Comparison of ENCODE assay signal across 8 mouse cellular contexts in genomic region chr11:107509631-107510338, GRCm38 (mm10). TPM values are rescaled to one million over a fixed set of nuclear protein-coding genes. Genes with fewer than 3 reads are reported as not detected.
DNase-seq lines count a peak whose midpoint lies in the region; ATAC-seq and TF ChIP-seq lines count a peak whose summit lies in the region.

No protein-coding gene starts in this region.

- peak; percentile 50 for DNase-seq in lung, embryonic 14.5 days
- DNase-seq in lung, postnatal 25 days (ENCODE audit: low spot score): no peak
- DNase-seq in embryonic facial prominence, embryonic 14.5 days (ENCODE audit: low spot score): peak; percentile 24
- DNase-seq in kidney, postnatal 0 days (ENCODE audit: low spot score): peak; percentile 52
- DNase-seq in urinary bladder, adult 2 months (ENCODE audit: low spot score): no peak
- no peak for DNase-seq in left cerebral cortex, postnatal 36 days (ENCODE audit: low spot score in 2 of 2)
- DNase-seq in cerebellum, postnatal 36 days: no peak

- no peaks in the 10 kb centered on the region for H3K27me3 ChIP-seq in lung, embryonic 14.5 days (ENCODE audit: insufficient read depth, low read length)
- H3K27me3 ChIP-seq in embryonic facial prominence, embryonic 14.5 days (replicated peaks; ENCODE audit: control insufficient read depth, insufficient read depth, low read length): no peaks in the 10 kb centered on the region
- no peaks in the 10 kb centered on the region for H3K27me3 ChIP-seq in kidney, postnatal 0 days (ENCODE audit: insufficient read depth, low read length)
- H3K27me3 ChIP-seq in midbrain, embryonic 15.5 days (replicated peaks): no peaks in the 10 kb centered on the region

- no peak overlapping the region for H3K27ac ChIP-seq in lung, embryonic 14.5 days (ENCODE audit: low read depth)
- no peak overlapping the region for H3K27ac ChIP-seq in embryonic facial prominence, embryonic 14.5 days (replicated peaks; ENCODE audit: low read depth, low read length)
- no peak overlapping the region for H3K27ac ChIP-seq in kidney, postnatal 0 days
- H3K27ac ChIP-seq in midbrain, embryonic 15.5 days: no peak overlapping the region

- WGBS in lung, embryonic 14.5 days: 16% methylated on average over 11 of the region's 11 CpGs
- 19% methylated on average over 11 of the region's 11 CpGs for WGBS in embryonic facial prominence, embryonic 14.5 days
- WGBS in kidney, postnatal 0 days: 20% methylated on average over 11 of the region's 11 CpGs
- WGBS in midbrain, embryonic 15.5 days: 16% methylated on average over 11 of the region's 11 CpGs

- no peak overlapping the region for H3K4me2 ChIP-seq in lung, embryonic 14.5 days
- peak overlapping the region; percentile 29 for H3K4me2 ChIP-seq in embryonic facial prominence, embryonic 14.5 days (ENCODE audit: low read depth, low read length)
- H3K4me2 ChIP-seq in kidney, postnatal 0 days (ENCODE audit: low read length): no peak overlapping the region
- 0 out of 2 replicates have a peak overlapping the region, but pooled peaks have one; percentile 11 for H3K4me2 ChIP-seq in midbrain, embryonic 15.5 days

- H3K4me1 ChIP-seq in lung, embryonic 14.5 days (ENCODE audit: insufficient read depth): no peaks in the 10 kb centered on the region
- peaks cover 8% of the 10 kb centered on the region; the same call in 1 of the 2 replicates for H3K4me1 ChIP-seq in embryonic facial prominence, embryonic 14.5 days (ENCODE audit: control insufficient read depth, insufficient read depth, low read length)
- no peaks in the 10 kb centered on the region for H3K4me1 ChIP-seq in kidney, postnatal 0 days (replicated peaks; ENCODE audit: insufficient read depth, low read length)
- peaks cover 15% of the 10 kb centered on the region for H3K4me1 ChIP-seq in midbrain, embryonic 15.5 days

- H3K36me3 ChIP-seq in lung, embryonic 14.5 days (ENCODE audit: insufficient read depth): no peaks in the 10 kb centered on the region
- no peaks in the 10 kb centered on the region for H3K36me3 ChIP-seq in embryonic facial prominence, embryonic 14.5 days (ENCODE audit: control insufficient read depth, insufficient read depth, low read length)
- no peaks in the 10 kb centered on the region for H3K36me3 ChIP-seq in kidney, postnatal 0 days (ENCODE audit: insufficient read depth, low read length)
- no peaks in the 10 kb centered on the region for H3K36me3 ChIP-seq in midbrain, embryonic 15.5 days (replicated peaks)

- intact Hi-C loops in left cerebral cortex, postnatal 36 days (cut with DNase I): loop anchor here (5.0 to 10.0 kb wide), 4 partner anchors 38 to 475 kb away; partner anchors contain the start of gene Helz

- H3K4me3 ChIP-seq in lung, embryonic 14.5 days (ENCODE audit: low read depth, low read length): no peak overlapping the region
- H3K4me3 ChIP-seq in embryonic facial prominence, embryonic 14.5 days (ENCODE audit: low read depth, low read length): no peak overlapping the region
- H3K4me3 ChIP-seq in kidney, postnatal 0 days (replicated peaks; ENCODE audit: low read depth, low read length): no peak overlapping the region
- no peak overlapping the region for H3K4me3 ChIP-seq in midbrain, embryonic 15.5 days

- H3K9me3 ChIP-seq in lung, embryonic 14.5 days (ENCODE audit: low read depth, low read length): no peaks in the 10 kb centered on the region
- no peaks in the 10 kb centered on the region for H3K9me3 ChIP-seq in embryonic facial prominence, embryonic 14.5 days (ENCODE audit: control insufficient read depth, low read length)
- H3K9me3 ChIP-seq in kidney, postnatal 0 days (replicated peaks; ENCODE audit: low read length): no peaks in the 10 kb centered on the region
- no peaks in the 10 kb centered on the region for H3K9me3 ChIP-seq in midbrain, embryonic 15.5 days

- no peak overlapping the region for H3K9ac ChIP-seq in lung, embryonic 14.5 days
- no peak overlapping the region for H3K9ac ChIP-seq in embryonic facial prominence, embryonic 14.5 days (ENCODE audit: low read depth, low read length)
- no peak overlapping the region for H3K9ac ChIP-seq in kidney, postnatal 0 days (ENCODE audit: low read depth, low read length)
- no peak overlapping the region for H3K9ac ChIP-seq in midbrain, embryonic 15.5 days

- peak; percentile 15; the same call in 1 of the 2 replicates for ATAC-seq in lung, embryonic 14.5 days (ENCODE audit: insufficient read depth)
- peak; percentile 38; the same call in 1 of the 2 replicates for ATAC-seq in embryonic facial prominence, embryonic 14.5 days (ENCODE audit: low read depth)
- ATAC-seq in kidney, postnatal 0 days (replicated peaks; ENCODE audit: low FRiP score, low read depth): peak; percentile 49; the same call in 1 of the 2 replicates
- ATAC-seq in midbrain, embryonic 15.5 days (replicated peaks): no peak; the same call in 1 of the 2 replicates

- peak; percentile 57 for TF ChIP-seq CTCF in lung, embryonic 14.5 days (IDR thresholded peaks at IDR 0.05; ENCODE audit: low read depth)
- TF ChIP-seq CTCF in kidney, postnatal 0 days (IDR thresholded peaks at IDR 0.05; ENCODE audit: low read depth): peak; percentile 60

RNA-seq across cellular contexts. Expression of gene Psmd12, which starts 30.5 kb away (rescaled TPM):
- 188 and 192 TPM in 2 replicates for polyA plus RNA-seq in lung, embryonic 14.5 days (2014; fragmentation: Nextera tagmentation; extraction: Ambion mirVana)
- 154 and 160 TPM in 2 replicates for polyA plus RNA-seq in embryonic facial prominence, embryonic 14.5 days (2014; fragmentation: Nextera tagmentation; extraction: Ambion mirVana)
- polyA plus RNA-seq in kidney, postnatal 0 days (2015; fragmentation: Nextera tagmentation; extraction: Ambion mirVana): 151 and 163 TPM in 2 replicates
- polyA plus RNA-seq in midbrain, embryonic 15.5 days (2015; fragmentation: Nextera tagmentation; extraction: Ambion mirVana): 140 and 148 TPM in 2 replicates
- polyA plus RNA-seq in urinary bladder, adult 2 months (2012; rRNA removed): 69.8 and 80.2 TPM in 2 replicates
- total RNA-seq in left cerebral cortex, postnatal 36 days (2021): 10 to 100 TPM; 66.2 to 67.0 TPM

RNA-seq across cellular contexts. Expression of gene Helz, which starts 37.9 kb away (rescaled TPM):
- 25.7 and 27.4 TPM in 2 replicates for polyA plus RNA-seq in lung, embryonic 14.5 days (2014; fragmentation: Nextera tagmentation; extraction: Ambion mirVana)
- polyA plus RNA-seq in embryonic facial prominence, embryonic 14.5 days (2014; fragmentation: Nextera tagmentation; extraction: Ambion mirVana): 21.7 and 22.0 TPM in 2 replicates
- polyA plus RNA-seq in kidney, postnatal 0 days (2015; fragmentation: Nextera tagmentation; extraction: Ambion mirVana): 11.7 and 12.3 TPM in 2 replicates
- polyA plus RNA-seq in midbrain, embryonic 15.5 days (2015; fragmentation: Nextera tagmentation; extraction: Ambion mirVana): 17.3 and 17.8 TPM in 2 replicates
- 7.5 and 10.4 TPM in 2 replicates for polyA plus RNA-seq in urinary bladder, adult 2 months (2012; rRNA removed)
- 10 to 100 TPM; 41.4 to 54.6 TPM for total RNA-seq in left cerebral cortex, postnatal 36 days (2021)

RNA-seq across cellular contexts. Expression of gene Pitpnc1, which starts 39.3 kb away (rescaled TPM):
- polyA plus RNA-seq in lung, embryonic 14.5 days (2014; fragmentation: Nextera tagmentation; extraction: Ambion mirVana): 16.2 and 17.3 TPM in 2 replicates
- polyA plus RNA-seq in embryonic facial prominence, embryonic 14.5 days (2014; fragmentation: Nextera tagmentation; extraction: Ambion mirVana): 20.6 and 21.2 TPM in 2 replicates
- 19.6 and 21.8 TPM in 2 replicates for polyA plus RNA-seq in kidney, postnatal 0 days (2015; fragmentation: Nextera tagmentation; extraction: Ambion mirVana)
- polyA plus RNA-seq in midbrain, embryonic 15.5 days (2015; fragmentation: Nextera tagmentation; extraction: Ambion mirVana): 43.0 and 43.7 TPM in 2 replicates
- 9.1 TPM in 2 replicates for polyA plus RNA-seq in urinary bladder, adult 2 months (2012; rRNA removed)
- total RNA-seq in left cerebral cortex, postnatal 36 days (2021): 10 to 100 TPM; 51.2 to 54.5 TPM

Comparison
In these comparisons a context has a peak if more than half of its experiments do, and no peak if none do; other contexts are left out.
1. DNase-seq: peak in lung, embryonic 14.5 days (single experiment), embryonic facial prominence, embryonic 14.5 days (single experiment) and kidney, postnatal 0 days (single experiment); none in lung, postnatal 25 days (single experiment), urinary bladder, adult 2 months (single experiment), left cerebral cortex, postnatal 36 days (0 of 2) and cerebellum, postnatal 36 days (0 of 2).
2. H3K4me2 ChIP-seq: peak in embryonic facial prominence, embryonic 14.5 days (single experiment) and midbrain, embryonic 15.5 days (single experiment); none in lung, embryonic 14.5 days (single experiment) and kidney, postnatal 0 days (single experiment).